Mouse (Mus musculus) C2C12 (cell line): ENCODE results near the gene Vmn1r63. TPM values are rescaled to one million over a fixed set of nuclear protein-coding genes. Genes with fewer than 3 reads are reported as not detected.
"Not testable (repeated sequence)": the region's sequence is repeated elsewhere in the genome, so short reads cannot be mapped to it uniquely, and the experiment has no call there.

Source experiments
- H3K27me3 ChIP-seq: one replicate; pipeline ENCODE4 v1.6.1; 2011; ENCODE audit not compliant: control insufficient read depth, insufficient read depth, insufficient read length
- H3K36me3 ChIP-seq: one replicate; pipeline ENCODE4 v1.6.1; 2011; ENCODE audit not compliant: control insufficient read depth, insufficient read depth
- H3K4me3 ChIP-seq: one replicate; pipeline ENCODE4 v1.5.1; 2011; ENCODE audit warnings: mild to moderate bottlenecking, control low read depth; ENCODE audit not compliant: poor library complexity, insufficient read depth, severe bottlenecking
- H3K79me2 ChIP-seq: one replicate; pipeline ENCODE4 v1.6.1; 2011; ENCODE audit not compliant: control insufficient read depth, insufficient read depth
- H3K79me3 ChIP-seq: one replicate; pipeline ENCODE4 v1.6.1; 2011; ENCODE audit warnings: low read depth, control low read depth
- H3ac ChIP-seq: one replicate; pipeline ENCODE3; 2011; ENCODE audit warnings: low read depth; ENCODE audit not compliant: control insufficient read depth, insufficient read length
- long read RNA-seq, 2 experiments: library from polyadenylated mRNA; unstranded; transcript quantifications; one replicate each; pipeline ENCODE4 v2.0.0; 2019 to 2020
- polyA plus RNA-seq: library from polyadenylated mRNA; unstranded; fragments of >200 nt; fragmentation: generic; extraction: Trizol; gene quantifications from one replicate; pipeline ENCODE4 v1.2.1, GENCODE M21; 2012; ENCODE audit warnings: missing spikeins

Gene Vmn1r63
- polyA plus RNA-seq: not detected
- long read RNA-seq, experiment 1: 0 reads
- long read RNA-seq, experiment 2: 0 reads

GRCm38 (mm10) chr7:5805345-5805744 lies at the start of gene Vmn1r63:
Gene Vmn1r63 (minus strand): TSS chr7:5805445.
- H3K27me3 ChIP-seq, H3K79me2 ChIP-seq, H3K4me3 ChIP-seq, H3K79me3 ChIP-seq, H3K36me3 ChIP-seq, H3ac ChIP-seq: not testable (repeated sequence)

Other genes with a start within 250 kb of the Vmn1r63 start
- not detected for gene Vmn1r61, start 192.2 kb downstream of the Vmn1r63 start, polyA plus RNA-seq
- not detected for gene Vmn1r62, start 131.8 kb downstream of the Vmn1r63 start, polyA plus RNA-seq
- gene Vmn1r64, start 79.1 kb upstream of the Vmn1r63 start, polyA plus RNA-seq: not detected
- gene Vmn1r65, start 205.6 kb upstream of the Vmn1r63 start, polyA plus RNA-seq: not detected
- gene Nlrp4c, start 239.7 kb upstream of the Vmn1r63 start, polyA plus RNA-seq: 0.04 TPM